Mouse (Mus musculus): ENCODE data around the gene Rnps1.
"Not testable (repeated sequence)": the region's sequence is repeated elsewhere in the genome, so short reads cannot be mapped to it uniquely, and the experiment has no call there.

Rnps1 gene

DNA sequence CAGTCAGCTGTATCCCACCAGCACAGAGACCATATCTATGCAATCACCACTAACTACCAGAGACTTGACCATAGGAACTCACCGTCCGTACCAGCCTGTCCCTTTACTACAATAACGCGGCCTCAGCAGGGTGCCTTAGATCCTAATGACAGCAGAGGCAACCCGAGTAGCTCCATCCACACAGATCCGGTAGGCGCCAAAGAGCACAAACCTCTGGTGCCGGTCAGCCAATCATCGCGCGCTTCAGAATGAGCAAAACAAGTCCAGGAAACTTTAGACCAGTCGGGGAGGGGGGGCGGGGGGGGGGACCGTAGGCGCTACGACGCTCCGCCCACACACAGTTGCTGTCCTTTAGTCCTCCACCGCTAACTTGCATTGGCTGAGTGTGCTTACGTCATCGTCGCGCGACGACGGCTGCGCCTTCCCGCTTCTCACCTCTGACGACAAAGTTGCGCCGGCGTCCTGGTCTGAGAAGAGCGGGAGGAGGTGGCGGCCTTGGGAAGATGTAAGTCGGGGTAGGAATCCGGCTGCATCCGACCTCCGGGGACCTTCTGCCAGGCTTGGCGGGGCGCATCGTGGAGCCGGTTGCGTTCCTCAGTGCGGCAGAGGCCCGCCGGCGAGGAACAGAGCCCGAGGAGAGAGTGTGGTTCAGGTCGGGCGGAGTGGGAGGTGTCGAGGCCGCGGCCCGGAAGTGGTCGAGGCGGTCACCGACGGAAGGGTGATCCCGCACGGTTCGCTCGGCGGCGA is at the start of gene Rnps1:
TSS of gene Rnps1 (plus strand) at position 336 of the 747 bp plus-strand sequence.
- peak; percentile 98 for DNase-seq (ENCODE audit: extremely low spot score, low read depth, low spot score)

DNA sequence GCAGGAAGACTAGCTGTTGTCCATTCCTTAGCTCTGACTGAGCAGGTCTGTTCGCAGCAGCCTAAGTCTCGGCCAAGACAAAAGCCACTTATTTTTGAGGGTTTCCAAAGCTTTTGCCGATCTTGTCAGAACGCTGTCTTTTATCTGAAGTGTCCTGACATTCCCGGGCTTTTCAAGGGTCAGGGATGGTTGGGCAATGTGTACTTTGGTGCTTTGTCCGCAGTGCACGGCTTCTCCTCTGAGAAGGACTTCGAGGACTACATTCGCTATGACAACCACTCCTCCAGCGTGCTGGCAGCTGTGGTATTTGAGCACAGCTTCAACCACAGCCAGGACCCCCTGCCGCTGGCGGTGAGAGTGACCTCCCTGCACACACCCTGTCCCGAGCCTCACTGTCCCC is 48.5 kb upstream of the Rnps1 start:
- DNase-seq (ENCODE audit: extremely low spot score, low read depth, low spot score) = no peak

DNA sequence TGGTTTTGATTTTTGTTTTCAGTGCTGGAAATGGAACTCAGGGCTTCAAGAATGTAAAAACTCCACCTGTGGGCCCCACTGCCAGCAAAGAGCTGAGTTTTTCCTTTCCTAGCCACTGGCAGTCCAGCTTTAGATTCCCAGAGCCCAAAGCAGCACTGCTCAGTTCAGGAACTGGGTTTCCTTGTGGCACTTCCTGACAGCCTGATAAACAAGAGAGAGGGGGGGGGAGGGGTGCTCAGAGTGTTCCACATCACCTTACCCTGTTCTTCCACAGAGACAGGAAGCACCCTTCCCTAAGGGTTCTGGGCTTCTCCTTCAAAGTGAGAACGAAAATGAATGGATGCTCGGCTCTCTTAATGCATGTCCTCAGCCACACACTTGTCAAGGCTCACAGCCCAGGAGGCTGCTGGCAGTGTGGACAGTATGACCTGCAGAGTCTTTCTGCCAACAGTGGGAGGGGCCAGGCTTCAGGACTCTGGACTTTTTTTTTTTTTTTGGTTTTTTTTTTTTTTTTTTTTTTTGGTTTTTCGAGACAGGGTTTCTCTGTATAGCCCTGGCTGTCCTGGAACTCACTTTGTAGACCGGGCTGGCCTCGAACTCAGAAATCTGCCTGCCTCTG is 39.2 kb upstream of the Rnps1 start:
- no peak for DNase-seq (ENCODE audit: extremely low spot score, low read depth, low spot score)

GRCm38 (mm10) chr17:24375886-24376285 is 38.5 kb upstream of the Rnps1 start:
- no peak for DNase-seq (ENCODE audit: extremely low spot score, low read depth, low spot score)

GRCm38 (mm10) chr17:24378496-24378895 is 35.9 kb upstream of the Rnps1 start:
- no peak for DNase-seq (ENCODE audit: extremely low spot score, low read depth, low spot score)

GRCm38 (mm10) chr17:24383789-24384188 is 30.6 kb upstream of the Rnps1 start:
- no peak for DNase-seq (ENCODE audit: extremely low spot score, low read depth, low spot score)

DNA sequence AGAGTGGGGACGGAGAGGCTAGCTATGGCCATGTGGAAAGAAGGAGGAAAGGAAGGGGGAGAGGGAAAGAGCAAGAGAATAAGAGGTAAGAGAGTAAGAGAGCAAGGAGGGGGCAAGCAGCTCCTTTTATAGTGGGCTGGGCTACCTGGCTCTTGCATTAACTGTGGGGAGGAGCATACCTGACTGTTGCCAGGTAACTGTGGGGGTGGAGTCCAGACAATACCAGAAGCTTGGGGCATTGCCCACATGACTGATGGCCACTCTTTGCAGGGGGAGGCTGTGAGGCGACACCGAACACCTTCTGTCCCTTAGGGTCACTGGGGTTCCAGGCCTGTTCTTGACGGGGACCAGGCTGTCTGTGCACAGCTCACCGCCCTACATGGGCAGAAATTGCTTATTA is 25.7 kb upstream of the Rnps1 start:
- DNase-seq (ENCODE audit: extremely low spot score, low read depth, low spot score) = no peak

DNA sequence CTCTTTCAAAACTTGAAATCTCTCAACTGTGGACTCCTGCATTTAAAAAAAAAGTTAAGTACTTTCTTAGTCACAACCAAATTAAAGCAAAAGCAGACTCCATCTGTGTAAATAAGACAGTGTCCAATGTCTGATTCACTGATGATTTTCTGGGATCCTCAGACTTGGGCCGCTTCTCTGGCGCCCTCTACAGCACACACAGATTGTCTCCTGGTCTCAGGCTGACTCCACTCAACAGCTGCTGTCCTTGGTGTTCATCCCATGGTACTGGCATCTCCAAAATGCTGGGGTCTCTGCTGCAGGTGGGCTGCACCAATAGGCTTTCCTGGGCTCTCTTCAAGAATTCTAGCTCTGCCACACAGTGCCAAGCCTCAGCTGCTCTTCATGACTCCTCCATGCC is 24.5 kb upstream of the Rnps1 start:
- no peak for DNase-seq (ENCODE audit: extremely low spot score, low read depth, low spot score)

DNA sequence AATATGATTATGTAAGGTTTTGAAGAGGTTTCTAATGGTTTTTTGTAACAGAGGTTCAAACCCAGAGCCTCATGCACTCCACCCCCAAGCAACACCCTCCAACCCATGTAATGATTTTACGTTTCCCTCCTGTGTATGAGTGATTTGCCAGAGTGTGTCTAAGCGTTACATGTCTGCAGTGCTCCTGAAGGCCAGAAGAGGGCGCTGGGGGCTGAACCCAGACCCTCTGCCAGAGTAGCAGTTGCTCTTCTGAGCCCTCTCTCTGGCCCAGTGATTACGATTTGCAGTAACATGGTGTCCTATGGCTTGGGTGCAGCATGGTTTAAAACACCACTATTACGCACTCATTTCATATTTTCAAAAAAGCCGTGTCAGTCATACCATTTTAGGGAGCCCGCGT is 23.2 kb upstream of the Rnps1 start:
- DNase-seq (ENCODE audit: extremely low spot score, low read depth, low spot score) = no peak

DNA sequence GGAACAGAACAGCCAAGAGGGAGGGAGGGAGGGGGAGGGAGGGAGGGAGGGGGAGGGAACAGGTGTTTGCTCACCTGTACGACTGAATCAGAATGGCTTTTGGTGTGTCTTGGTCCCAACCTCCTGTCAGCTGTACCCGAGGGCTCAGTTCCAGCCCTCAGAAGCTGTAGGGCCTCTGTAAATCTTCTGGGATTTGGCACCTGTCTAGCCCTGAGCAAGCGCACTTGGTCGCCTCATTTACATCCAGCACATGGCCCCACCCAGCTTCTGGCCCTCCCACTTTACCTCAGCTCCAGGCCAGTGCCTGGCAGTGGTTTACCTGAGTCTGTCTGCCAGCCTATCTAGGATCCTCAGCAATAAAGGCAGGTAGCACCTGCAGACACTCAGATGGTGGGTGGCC is 20.8 kb upstream of the Rnps1 start:
- no peak for DNase-seq (ENCODE audit: extremely low spot score, low read depth, low spot score)

GRCm38 (mm10) chr17:24394456-24394855 is 19.9 kb upstream of the Rnps1 start:
- no peak for DNase-seq (ENCODE audit: extremely low spot score, low read depth, low spot score)

- no peak for DNase-seq (ENCODE audit: extremely low spot score, low read depth, low spot score)
Observed at GRCm38 (mm10) chr17:24402371-24402770, 12.0 kb upstream of the Rnps1 start.

- DNase-seq (ENCODE audit: extremely low spot score, low read depth, low spot score) = no peak
Observed at GRCm38 (mm10) chr17:24407116-24407803, 7.1 kb upstream of the Rnps1 start.

GRCm38 (mm10) chr17:24413557-24414211 is 681 bp upstream of the Rnps1 start:
- DNase-seq (ENCODE audit: extremely low spot score, low read depth, low spot score) = no peak

DNA sequence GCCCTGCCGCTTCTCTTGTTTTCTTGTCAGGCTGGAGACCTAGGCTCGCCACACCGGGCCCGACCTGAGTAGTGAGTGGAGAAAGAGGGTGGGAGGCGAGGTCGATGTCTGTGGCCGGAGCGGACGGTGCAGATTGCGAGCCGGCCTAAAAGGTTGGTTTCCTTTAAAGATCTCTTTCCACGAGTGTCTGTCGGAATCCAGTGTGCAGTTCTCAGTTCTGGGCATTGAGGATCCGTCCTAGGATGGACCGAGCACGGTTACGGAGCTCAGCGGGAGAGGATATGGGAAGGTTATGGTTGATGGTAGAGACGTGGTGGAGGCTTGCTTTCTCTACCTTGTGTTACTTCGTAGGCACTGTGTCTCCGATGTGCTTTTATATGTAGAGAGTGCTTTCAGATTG is 646 bp downstream of the Rnps1 start:
- no peak for DNase-seq (ENCODE audit: extremely low spot score, low read depth, low spot score)

GRCm38 (mm10) chr17:24416051-24416652 is 1.8 kb downstream of the Rnps1 start:
- no peak for DNase-seq (ENCODE audit: extremely low spot score, low read depth, low spot score)

DNA sequence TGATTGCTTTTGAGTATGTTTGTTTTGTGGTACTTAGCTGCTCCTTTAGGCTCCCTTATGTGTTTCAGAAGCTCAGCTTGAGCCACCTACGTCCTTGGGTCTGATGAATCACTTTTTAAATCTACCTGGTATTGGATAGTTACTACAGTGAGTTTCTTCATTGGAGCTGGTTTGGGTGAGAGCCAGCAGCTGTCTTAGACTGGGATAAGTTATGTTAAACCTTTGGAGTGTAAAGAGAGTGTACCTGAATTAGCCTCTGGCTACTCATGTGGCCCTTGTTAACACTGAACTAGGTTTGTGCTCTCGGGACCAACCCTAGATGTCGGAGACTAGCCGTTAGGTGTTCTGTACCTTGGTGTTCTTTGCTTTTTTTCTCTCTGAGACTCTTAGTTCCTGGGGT is 8.7 kb downstream of the Rnps1 start:
- DNase-seq (ENCODE audit: extremely low spot score, low read depth, low spot score) = no peak

DNA sequence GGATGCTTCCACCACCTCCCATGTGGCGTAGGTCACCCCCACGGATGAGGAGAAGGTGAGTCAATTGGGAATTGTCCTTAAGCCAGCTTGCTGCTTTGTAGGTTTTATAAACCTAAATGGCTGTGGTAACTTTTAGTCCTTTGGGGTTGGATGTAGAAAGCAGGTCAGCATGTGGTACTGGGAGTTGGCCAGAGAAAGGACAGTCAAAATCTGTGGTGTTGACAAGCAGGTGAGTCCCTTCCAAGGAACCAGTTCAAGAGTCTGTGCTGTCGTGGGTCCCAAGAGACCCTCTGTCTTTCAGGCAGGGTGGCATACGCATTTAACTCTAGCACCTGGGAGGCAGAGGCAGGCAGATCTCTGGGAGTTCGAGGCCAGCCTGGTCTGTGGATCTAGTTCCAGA is 10.1 kb downstream of the Rnps1 start:
- DNase-seq (ENCODE audit: extremely low spot score, low read depth, low spot score) = no peak

DNA sequence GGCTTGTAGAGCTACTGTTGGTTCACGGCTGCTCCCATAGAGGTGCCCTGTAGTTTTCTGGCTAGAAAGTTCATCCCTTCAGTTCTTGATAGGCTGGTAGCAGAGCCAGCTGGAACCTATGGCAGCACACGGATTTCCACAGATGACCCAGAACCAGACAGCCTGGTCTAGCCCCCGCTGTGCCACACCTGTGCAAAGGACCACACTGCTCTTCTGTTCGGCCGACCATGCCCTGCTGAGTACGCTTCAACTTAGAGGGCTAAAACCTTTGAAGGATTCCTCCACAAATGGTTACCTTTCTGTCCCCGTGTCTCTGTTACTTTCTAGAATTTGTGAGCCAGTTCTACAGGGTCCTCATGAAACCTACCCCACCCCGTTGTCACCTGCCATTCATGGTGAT is 11.0 kb downstream of the Rnps1 start:
- not testable (repeated sequence) for DNase-seq (ENCODE audit: extremely low spot score, low read depth, low spot score)

DNA sequence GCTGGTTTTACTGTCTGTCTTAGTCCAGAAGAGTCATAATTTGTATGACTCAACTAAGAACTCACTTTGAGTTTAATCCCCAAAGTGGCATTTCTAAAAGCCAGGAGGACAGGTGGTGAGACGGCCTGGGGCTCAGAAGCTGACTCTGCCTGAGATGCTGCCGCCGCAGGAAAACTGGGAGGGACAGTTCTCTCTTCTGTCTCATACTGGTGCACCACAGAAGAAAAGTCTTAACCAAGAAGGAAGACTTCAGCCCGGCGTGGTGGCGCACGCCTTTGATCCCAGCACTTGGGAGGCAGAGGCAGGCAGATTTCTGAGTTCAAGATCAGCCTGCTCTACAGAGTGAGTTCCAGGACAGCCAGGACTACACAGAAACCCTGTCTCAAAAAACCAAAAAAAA is 11.5 kb downstream of the Rnps1 start:
- no peak for DNase-seq (ENCODE audit: extremely low spot score, low read depth, low spot score)

- peak; percentile 62 for DNase-seq (ENCODE audit: extremely low spot score, low read depth, low spot score)
Observed at GRCm38 (mm10) chr17:24426471-24427169, 12.3 kb downstream of the Rnps1 start, which contains the start of gene Eci1. Gene Eci1 (plus strand): TSS chr17:24426641.
